Mouse (Mus musculus) kidney, postnatal 0 days (tissue): ENCODE measurements around the gene BC025920. TPM values are rescaled to one million over a fixed set of nuclear protein-coding genes. Genes with fewer than 3 reads are reported as not detected.
"Not testable (repeated sequence)": the region's sequence is repeated elsewhere in the genome, so short reads cannot be mapped to it uniquely, and the experiment has no call there.

Experiments used
- ATAC-seq: fragments of 200-750 bp; cut with Nextera tagmentation; replicated peaks from 2 replicates; pipeline ENCODE4 v1.8.0; 2017; ENCODE audit warnings: low read depth, moderate number of reproducible peaks, moderate TSS enrichment, moderate library complexity; ENCODE audit not compliant: low FRiP score
- DNase-seq: peaks from one replicate; pipeline ENCODE4 v3.0.0-alpha.2; 2016; ENCODE audit warnings: low spot score
- H3K27ac ChIP-seq: fragments of 300-500 bp; sonication (generic); 2 replicates; pipeline ENCODE4 v1.5.1; 2014; ENCODE audit warnings: mild to moderate bottlenecking
- H3K27me3 ChIP-seq: fragments of 300-500 bp; sonication (generic); 2 replicates; pipeline ENCODE4 v1.6.1; 2014; ENCODE audit warnings: low read length, mixed read lengths; ENCODE audit not compliant: insufficient read depth
- H3K36me3 ChIP-seq: fragments of 300-500 bp; sonication (generic); 2 replicates; pipeline ENCODE4 v1.6.1; 2014; ENCODE audit warnings: low read length, mixed read lengths; ENCODE audit not compliant: insufficient read depth
- H3K4me1 ChIP-seq: fragments of 300-500 bp; sonication (generic); replicated peaks from 2 replicates; pipeline ENCODE4 v1.6.1; 2014; ENCODE audit warnings: antibody characterized with exemption, low read length, mixed read lengths; ENCODE audit not compliant: insufficient read depth
- H3K4me2 ChIP-seq: fragments of 300-500 bp; sonication (generic); 2 replicates; pipeline ENCODE4 v1.6.1; 2014; ENCODE audit warnings: mild to moderate bottlenecking, low read length, moderate library complexity, mixed read lengths
- H3K4me3 ChIP-seq: fragments of 300-500 bp; sonication (generic); replicated peaks from 2 replicates; pipeline ENCODE4 v1.5.1; 2014; ENCODE audit warnings: low read depth, low read length
- H3K9ac ChIP-seq: fragments of 300-500 bp; sonication (generic); 2 replicates; pipeline ENCODE4 v1.6.1; 2014; ENCODE audit warnings: low read depth, low read length
- H3K9me3 ChIP-seq: fragments of 300-500 bp; sonication (generic); replicated peaks from 2 replicates; pipeline ENCODE4 v1.6.1; 2016; ENCODE audit warnings: low read length, inconsistent platforms, mixed read lengths
- CTCF ChIP-seq: IDR thresholded peaks from 2 replicates; pipeline ENCODE4 v1.5.1; 2016; ENCODE audit warnings: antibody characterized with exemption, low read depth, mild to moderate bottlenecking, moderate library complexity
- WGBS: fragments of 180-500 bp; shearing (Covaris S2); extraction: QIAGEN DNeasy Blood & Tissue Kit; methylation state at CpG from one replicate; pipeline ENCODE4 v1.1.7; 2014; 5-methylcytosine and 5-hydroxymethylcytosine counted together
- polyA plus RNA-seq: library from polyadenylated mRNA; unstranded; fragments of >200 nt; fragmentation: Nextera tagmentation; extraction: Ambion mirVana; gene quantifications from 2 replicates; pipeline ENCODE4 v1.2.1, GENCODE M21; 2015

The BC025920 gene
- polyA plus RNA-seq, 1 experiment from 2014 or later, result 0.37 TPM

DNA sequence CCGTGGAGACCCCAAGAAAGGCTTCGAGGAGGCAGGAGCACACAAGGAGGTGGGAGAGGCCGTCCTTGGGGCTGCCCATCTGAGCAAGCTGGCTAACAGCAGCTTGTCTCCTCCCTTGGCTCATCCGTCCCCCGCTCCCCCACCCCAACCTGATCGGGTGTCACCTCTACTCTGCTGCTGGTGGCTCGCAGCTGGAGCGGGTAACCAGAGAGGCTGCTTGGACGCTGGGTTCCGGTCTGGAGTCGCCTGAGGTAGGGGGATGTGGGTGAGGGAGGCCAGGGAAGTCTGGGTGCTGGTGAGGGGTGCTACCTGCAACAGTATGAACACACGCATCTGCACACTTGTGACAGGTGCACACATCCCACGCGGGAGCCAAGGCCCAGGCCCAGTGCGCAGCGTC lies 22.3 kb downstream of the BC025920 start, which contains the start of gene Ankrd24:
Gene Ankrd24, plus strand, starts transcription at position 151 of the 400 bp plus-strand sequence.
- Histone ChIP-seq H3K4me1 (no peaks in the 10 kb centered on the region; the same call in 1 of the 2 replicates), H3K4me3 (peak within 1 kb of the TSS; percentile 69), H3K9me3 (no peaks in the 10 kb centered on the region), H3K9ac (peak within 1 kb of the TSS; percentile 72), H3K27ac (peak within 1 kb of the TSS; percentile 87), H3K36me3 (peaks cover 17% of the 10 kb centered on the region; the same call in 1 of the 2 replicates), H3K4me2 (peak within 1 kb of the TSS; percentile 83), H3K27me3 (no peaks in the 10 kb centered on the region)
- TF ChIP-seq CTCF, result no peak
- 66% methylated on average over 16 of the region's 16 CpGs for WGBS
- DNase-seq (peak; percentile 69), ATAC-seq (0 out of 2 replicates have a peak, but pooled peaks have one; percentile 6)

DNA sequence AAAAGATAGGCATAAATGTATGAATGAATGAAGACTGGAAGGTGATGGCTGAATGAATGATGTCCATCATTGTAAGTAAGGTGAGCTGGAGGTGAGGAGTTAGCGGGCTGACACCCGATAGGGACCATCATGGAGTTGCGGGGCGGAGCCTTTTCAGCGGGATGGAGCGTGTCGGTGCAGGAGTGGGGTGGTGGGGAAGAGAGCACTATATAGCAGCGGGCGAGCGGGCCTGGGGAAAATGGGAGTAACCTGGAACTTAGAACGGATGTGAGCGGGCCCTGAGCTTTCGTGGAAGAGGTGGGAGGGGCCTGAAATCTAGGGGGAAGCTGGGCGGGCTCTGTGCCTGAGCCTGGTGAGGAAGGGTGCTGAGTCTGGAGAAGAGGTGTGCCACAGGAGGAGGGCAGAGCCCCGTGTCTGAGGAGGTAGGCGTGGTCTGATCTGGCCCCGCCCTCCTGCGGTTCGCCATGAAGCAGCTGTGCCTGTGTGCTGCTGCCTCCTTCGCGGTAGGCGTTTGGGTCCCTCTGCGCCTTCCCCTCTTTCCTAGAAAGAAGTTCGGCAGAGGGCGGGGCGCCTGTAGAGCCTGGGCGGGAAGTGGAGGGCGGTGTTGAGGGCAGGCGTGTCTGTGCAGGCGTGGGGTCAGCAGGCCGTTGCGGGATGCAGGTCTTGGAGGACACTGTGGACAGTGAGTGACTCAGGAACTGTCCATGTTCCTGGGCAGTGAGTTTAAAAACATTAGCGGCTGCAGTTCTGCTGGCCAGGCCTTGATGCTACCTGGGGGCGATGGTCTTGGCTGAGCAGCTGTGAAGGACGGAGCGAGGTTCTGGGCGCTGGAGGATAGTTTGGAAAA lies 27.4 kb downstream of the BC025920 start:
- H3K9me3 ChIP-seq, result no peaks in the 10 kb centered on the region
- peaks cover 6% of the 10 kb centered on the region; the same call in 1 of the 2 replicates for H3K4me1 ChIP-seq
- TF ChIP-seq CTCF, result 0 out of 2 replicates have a peak, but pooled peaks have one; percentile 16
- peak overlapping the region; percentile 86 for H3K4me2 ChIP-seq
- no peaks in the 10 kb centered on the region for H3K27me3 ChIP-seq
- peak overlapping the region; percentile 40 for H3K4me3 ChIP-seq
- H3K9ac ChIP-seq, result peak overlapping the region; percentile 65
- peak; percentile 96 for DNase-seq
- peak; percentile 92 for ATAC-seq
- peak overlapping the region; percentile 79 for H3K27ac ChIP-seq
- H3K36me3 ChIP-seq, result no peaks in the 10 kb centered on the region
- WGBS, result 3% methylated on average over 36 of the region's 37 CpGs

- TF ChIP-seq CTCF, result no peak
- Histone ChIP-seq H3K4me2 (no peak overlapping the region), H3K27ac (no peak overlapping the region), H3K4me3 (no peak overlapping the region), H3K27me3 (no peaks in the 10 kb centered on the region), H3K4me1 (peaks cover 6% of the 10 kb centered on the region; the same call in 1 of the 2 replicates), H3K9ac (no peak overlapping the region), H3K9me3 (no peaks in the 10 kb centered on the region), H3K36me3 (no peaks in the 10 kb centered on the region)
- DNase-seq (no peak), ATAC-seq (no peak)
- WGBS, result 25% methylated on average over 8 of the region's 8 CpGs
Observed at GRCm38 (mm10) chr10:81636338-81636737, 30.3 kb downstream of the BC025920 start.

- no peaks in the 10 kb centered on the region for H3K27me3 ChIP-seq
- no peak overlapping the region for H3K9ac ChIP-seq
- ATAC-seq (no peak), DNase-seq (no peak)
- peaks cover 17% of the 10 kb centered on the region; the same call in 1 of the 2 replicates for H3K4me1 ChIP-seq
- H3K4me2 ChIP-seq, result no peak overlapping the region
- H3K9me3 ChIP-seq, result no peaks in the 10 kb centered on the region
- 74% methylated on average over 6 of the region's 6 CpGs for WGBS
- no peak overlapping the region for H3K27ac ChIP-seq
- no peak for TF ChIP-seq CTCF
- no peak overlapping the region for H3K4me3 ChIP-seq
- no peaks in the 10 kb centered on the region for H3K36me3 ChIP-seq
Observed at GRCm38 (mm10) chr10:81638101-81638500, 32.0 kb downstream of the BC025920 start.

- H3K27ac ChIP-seq, H3K4me3 ChIP-seq, H3K27me3 ChIP-seq, H3K36me3 ChIP-seq, H3K4me2 ChIP-seq, H3K9me3 ChIP-seq, H3K9ac ChIP-seq, ATAC-seq: not testable (repeated sequence)
- peak; percentile 40 for DNase-seq
- peaks cover 14% of the 10 kb centered on the region; the same call in 1 of the 2 replicates for H3K4me1 ChIP-seq
- WGBS, result 38% methylated on average over 4 of the region's 4 CpGs
Observed at GRCm38 (mm10) chr10:81640825-81641224, 34.8 kb downstream of the BC025920 start.

DNA sequence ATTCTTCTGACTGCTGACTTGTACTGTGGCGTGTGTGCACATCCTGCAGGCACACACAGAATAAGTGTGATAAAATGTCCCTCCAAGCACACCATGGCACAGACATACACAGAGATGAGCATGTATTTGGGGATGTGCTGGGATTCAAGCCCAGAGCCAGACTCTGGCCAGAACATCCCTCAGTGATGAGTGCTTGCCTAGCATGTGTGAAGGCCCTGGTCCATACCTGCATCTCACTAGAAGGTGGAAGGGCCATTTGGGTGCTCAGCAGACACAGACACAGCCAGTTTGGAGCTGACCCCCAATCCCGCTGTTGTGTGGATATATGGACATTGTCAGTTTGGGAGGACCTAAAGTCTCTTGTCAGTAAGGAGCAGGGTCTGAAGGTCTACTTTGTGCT lies 35.5 kb downstream of the BC025920 start:
- no peak for DNase-seq
- H3K36me3 ChIP-seq, result no peaks in the 10 kb centered on the region
- no peak overlapping the region for H3K27ac ChIP-seq
- no peaks in the 10 kb centered on the region for H3K9me3 ChIP-seq
- ATAC-seq, result no peak
- H3K27me3 ChIP-seq, result no peaks in the 10 kb centered on the region
- H3K9ac ChIP-seq, result no peak overlapping the region
- no peak overlapping the region for H3K4me2 ChIP-seq
- H3K4me3 ChIP-seq, result no peak overlapping the region
- WGBS, result 86% methylated on average over 2 of the region's 2 CpGs
- TF ChIP-seq CTCF, result no peak
- peaks cover 14% of the 10 kb centered on the region; the same call in 1 of the 2 replicates for H3K4me1 ChIP-seq
